Mouse (Mus musculus) embryonic facial prominence, embryonic 14.5 days (tissue): ENCODE results near the gene Dock1. TPM values are rescaled to one million over a fixed set of nuclear protein-coding genes. Genes with fewer than 3 reads are reported as not detected.

ENCODE experiments used
- ATAC-seq: fragments of 200-750 bp; cut with Nextera tagmentation; 2 replicates; pipeline ENCODE4 v1.8.0; 2017; ENCODE audit warnings: low read depth, moderate number of reproducible peaks, moderate TSS enrichment
- DNase-seq: peaks from one replicate; pipeline ENCODE4 v3.0.0-alpha.2; 2015; ENCODE audit warnings: low spot score
- H3K27ac ChIP-seq: fragments of 300-500 bp; sonication (generic); replicated peaks from 2 replicates; pipeline ENCODE4 v1.5.1; 2014; ENCODE audit warnings: low read depth, mild to moderate bottlenecking, low read length, moderate library complexity
- H3K27me3 ChIP-seq: fragments of 300-500 bp; sonication (generic); replicated peaks from 2 replicates; pipeline ENCODE4 v1.6.1; 2014; ENCODE audit warnings: low read length; ENCODE audit not compliant: control insufficient read depth, insufficient read depth
- H3K36me3 ChIP-seq: fragments of 300-500 bp; sonication (generic); 2 replicates; pipeline ENCODE4 v1.6.1; 2014; ENCODE audit warnings: low read length, mixed read lengths; ENCODE audit not compliant: control insufficient read depth, insufficient read depth
- H3K4me1 ChIP-seq: fragments of 300-500 bp; sonication (generic); 2 replicates; pipeline ENCODE4 v1.6.1; 2014; ENCODE audit warnings: antibody characterized with exemption, low read length; ENCODE audit not compliant: control insufficient read depth, insufficient read depth
- H3K4me2 ChIP-seq: fragments of 300-500 bp; sonication (generic); 2 replicates; pipeline ENCODE4 v1.6.1; 2014; ENCODE audit warnings: low read depth, mild to moderate bottlenecking, low read length, moderate library complexity, mixed read lengths
- H3K4me3 ChIP-seq: fragments of 300-500 bp; sonication (generic); 2 replicates; pipeline ENCODE4 v1.5.1; 2014; ENCODE audit warnings: low read depth, mild to moderate bottlenecking, low read length
- H3K9ac ChIP-seq: fragments of 300-500 bp; sonication (generic); 2 replicates; pipeline ENCODE4 v1.6.1; 2014; ENCODE audit warnings: low read depth, mild to moderate bottlenecking, low read length, moderate library complexity, mixed read lengths
- H3K9me3 ChIP-seq: fragments of 300-500 bp; sonication (generic); 2 replicates; pipeline ENCODE4 v1.6.1; 2016; ENCODE audit warnings: low read length; ENCODE audit not compliant: control insufficient read depth
- whole genome bisulfite sequencing: fragments of 180-500 bp; shearing (Covaris S2); extraction: QIAGEN DNeasy Blood & Tissue Kit; methylation state at CpG from one replicate; pipeline ENCODE4 v1.1.7; 2014; 5-methylcytosine and 5-hydroxymethylcytosine counted together
- polyA plus RNA-seq: library from polyadenylated mRNA; unstranded; fragments of >200 nt; fragmentation: Nextera tagmentation; extraction: Ambion mirVana; gene quantifications from 2 replicates; pipeline ENCODE4 v1.2.1, GENCODE M21; 2014

Dock1 gene
- polyA plus RNA-seq, 1 experiment from 2014 or later, result 35.6 TPM

GRCm38 (mm10) chr7:134688332-134688731 lies 17.9 kb downstream of the Dock1 start:
- WGBS, result 88% methylated on average over 6 of the region's 6 CpGs
- no peak for DNase-seq
- ATAC-seq, result no peak
- Histone ChIP-seq H3K4me1 (no peaks in the 10 kb centered on the region), H3K27me3 (no peaks in the 10 kb centered on the region), H3K4me3 (no peak overlapping the region), H3K4me2 (no peak overlapping the region), H3K9me3 (no peaks in the 10 kb centered on the region), H3K9ac (no peak overlapping the region), H3K27ac (no peak overlapping the region), H3K36me3 (no peaks in the 10 kb centered on the region)

GRCm38 (mm10) chr7:134690118-134690517 lies 19.7 kb downstream of the Dock1 start:
- no peak for ATAC-seq
- no peaks in the 10 kb centered on the region for H3K36me3 ChIP-seq

GRCm38 (mm10) chr7:134690806-134691205 lies 20.4 kb downstream of the Dock1 start:
- H3K27me3 ChIP-seq, result no peaks in the 10 kb centered on the region
- no peaks in the 10 kb centered on the region for H3K4me1 ChIP-seq
- no peak overlapping the region for H3K4me3 ChIP-seq
- H3K36me3 ChIP-seq, result no peaks in the 10 kb centered on the region
- H3K9ac ChIP-seq, result no peak overlapping the region
- 95% methylated on average over 3 of the region's 3 CpGs for WGBS
- H3K4me2 ChIP-seq, result no peak overlapping the region
- no peak overlapping the region for H3K27ac ChIP-seq
- no peak for ATAC-seq
- no peaks in the 10 kb centered on the region for H3K9me3 ChIP-seq
- no peak for DNase-seq

More at GRCm38 (mm10) chr7:134690118-134690517, 19.7 kb downstream of the Dock1 start:
- no peak overlapping the region for H3K4me3 ChIP-seq
- DNase-seq, result no peak
- no peaks in the 10 kb centered on the region for H3K9me3 ChIP-seq
- no peaks in the 10 kb centered on the region for H3K4me1 ChIP-seq
- no peaks in the 10 kb centered on the region for H3K27me3 ChIP-seq
- no peak overlapping the region for H3K4me2 ChIP-seq
- no peak overlapping the region for H3K9ac ChIP-seq
- no peak overlapping the region for H3K27ac ChIP-seq
- 74% methylated on average over 5 of the region's 5 CpGs for WGBS

- 88% methylated on average over 1 of the region's 1 CpGs for WGBS
Measured at GRCm38 (mm10) chr7:134693325-134693724, 22.9 kb downstream of the Dock1 start.

GRCm38 (mm10) chr7:134695431-134695830 lies 25.0 kb downstream of the Dock1 start:
- ATAC-seq (no peak), DNase-seq (no peak)
- 78% methylated on average over 4 of the region's 4 CpGs for WGBS
- no peaks in the 10 kb centered on the region for H3K9me3 ChIP-seq
- no peak overlapping the region for H3K4me3 ChIP-seq
- no peaks in the 10 kb centered on the region for H3K36me3 ChIP-seq
- H3K4me2 ChIP-seq, result no peak overlapping the region
- H3K4me1 ChIP-seq, result peaks cover 12% of the 10 kb centered on the region
- no peak overlapping the region for H3K9ac ChIP-seq
- H3K27ac ChIP-seq, result no peak overlapping the region
- H3K27me3 ChIP-seq, result no peaks in the 10 kb centered on the region

More at GRCm38 (mm10) chr7:134693325-134693724, 22.9 kb downstream of the Dock1 start:
- Histone ChIP-seq H3K27ac (no peak overlapping the region), H3K4me1 (peaks cover 7% of the 10 kb centered on the region; the same call in 1 of the 2 replicates), H3K36me3 (no peaks in the 10 kb centered on the region), H3K4me2 (no peak overlapping the region), H3K27me3 (no peaks in the 10 kb centered on the region), H3K9me3 (no peaks in the 10 kb centered on the region), H3K4me3 (no peak overlapping the region), H3K9ac (no peak overlapping the region)
- ATAC-seq, result no peak
- no peak for DNase-seq

GRCm38 (mm10) chr7:134696126-134696979 lies 25.9 kb downstream of the Dock1 start:
- Histone ChIP-seq H3K4me2 (no peak overlapping the region), H3K9ac (no peak overlapping the region), H3K27me3 (no peaks in the 10 kb centered on the region), H3K36me3 (no peaks in the 10 kb centered on the region), H3K27ac (no peak overlapping the region), H3K4me3 (no peak overlapping the region), H3K9me3 (no peaks in the 10 kb centered on the region), H3K4me1 (peaks cover 12% of the 10 kb centered on the region)
- ATAC-seq (no peak), DNase-seq (no peak)
- WGBS, result 73% methylated on average over 10 of the region's 10 CpGs

- WGBS, result 54% methylated on average over 4 of the region's 4 CpGs
- H3K27me3 ChIP-seq, result no peaks in the 10 kb centered on the region
- no peak overlapping the region for H3K9ac ChIP-seq
- H3K9me3 ChIP-seq, result no peaks in the 10 kb centered on the region
- H3K4me2 ChIP-seq, result no peak overlapping the region
- H3K36me3 ChIP-seq, result no peaks in the 10 kb centered on the region
- peaks cover 12% of the 10 kb centered on the region for H3K4me1 ChIP-seq
- ATAC-seq, result no peak
- no peak for DNase-seq
- no peak overlapping the region for H3K4me3 ChIP-seq
- H3K27ac ChIP-seq, result no peak overlapping the region
Measured at GRCm38 (mm10) chr7:134697479-134697878, 27.0 kb downstream of the Dock1 start.

- WGBS, result 77% methylated on average over 5 of the region's 5 CpGs
- Histone ChIP-seq H3K4me2 (no peak overlapping the region), H3K9me3 (no peaks in the 10 kb centered on the region)
Measured at GRCm38 (mm10) chr7:134698246-134698645, 27.8 kb downstream of the Dock1 start.

GRCm38 (mm10) chr7:134700001-134700400 lies 29.5 kb downstream of the Dock1 start:
- no peaks in the 10 kb centered on the region for H3K9me3 ChIP-seq
- H3K27ac ChIP-seq, result no peak overlapping the region
- DNase-seq, result no peak
- 74% methylated on average over 5 of the region's 5 CpGs for WGBS
- no peak overlapping the region for H3K4me2 ChIP-seq
- H3K4me1 ChIP-seq, result peaks cover 12% of the 10 kb centered on the region
- H3K27me3 ChIP-seq, result no peaks in the 10 kb centered on the region
- ATAC-seq, result no peak
- H3K4me3 ChIP-seq, result no peak overlapping the region
- no peaks in the 10 kb centered on the region for H3K36me3 ChIP-seq
- H3K9ac ChIP-seq, result no peak overlapping the region

More at GRCm38 (mm10) chr7:134698246-134698645, 27.8 kb downstream of the Dock1 start:
- no peak overlapping the region for H3K4me3 ChIP-seq
- no peaks in the 10 kb centered on the region for H3K36me3 ChIP-seq
- H3K4me1 ChIP-seq, result peaks cover 12% of the 10 kb centered on the region
- ATAC-seq (no peak), DNase-seq (no peak)
- H3K27ac ChIP-seq, result no peak overlapping the region
- no peak overlapping the region for H3K9ac ChIP-seq
- no peaks in the 10 kb centered on the region for H3K27me3 ChIP-seq
